Mouse (Mus musculus): Measurements from ENCODE around the gene Gm10964. TPM values are rescaled to one million over a fixed set of nuclear protein-coding genes. Genes with fewer than 3 reads are reported as not detected.

Gm10964 gene
- polyA plus RNA-seq, 1 experiment from 2014 or later: not detected

GRCm38 (mm10) chr3:103746711-103747110, 7.5 kb downstream of the Gm10964 start:
- Histone ChIP-seq H3K4me2 (replicated peaks; ENCODE audit: low read depth) (no peak overlapping the region), H3K9ac (ENCODE audit: low read length) (no peak overlapping the region)
- DNase-seq (ENCODE audit: low spot score): no peak

GRCm38 (mm10) chr3:103751558-103751957, 12.4 kb downstream of the Gm10964 start:
- Histone ChIP-seq H3K9me3 (ENCODE audit: control insufficient read depth, low read length) (no peaks in the 10 kb centered on the region), H3K36me3 (ENCODE audit: control insufficient read depth, insufficient read depth, low read length) (peaks cover 31% of the 10 kb centered on the region), H3K4me1 (replicated peaks; ENCODE audit: control insufficient read depth, insufficient read depth) (no peaks in the 10 kb centered on the region), H3K27me3 (ENCODE audit: control insufficient read depth, insufficient read depth, low read length) (no peaks in the 10 kb centered on the region), H3K9ac (ENCODE audit: low read length) (no peak overlapping the region), H3K4me2 (replicated peaks; ENCODE audit: low read depth) (no peak overlapping the region), H3K4me3 (ENCODE audit: low read depth, low read length) (no peak overlapping the region), H3K27ac (replicated peaks) (no peak overlapping the region)
- 80% methylated on average over 2 of the region's 2 CpGs for WGBS
- no peak for DNase-seq (ENCODE audit: low spot score)
- no peak for TF ChIP-seq EP300 (optimal IDR thresholded peaks at IDR 0.05)
- no peak for TF ChIP-seq CTCF (IDR thresholded peaks at IDR 0.05; ENCODE audit: low read depth)
- no peak for ATAC-seq (ENCODE audit: low FRiP score, low TSS enrichment)

More at GRCm38 (mm10) chr3:103746711-103747110, 7.5 kb downstream of the Gm10964 start:
- 82% methylated on average over 5 of the region's 5 CpGs for WGBS
- TF ChIP-seq CTCF (IDR thresholded peaks at IDR 0.05; ENCODE audit: low read depth): no peak
- no peak for TF ChIP-seq EP300 (optimal IDR thresholded peaks at IDR 0.05)
- ATAC-seq (ENCODE audit: low FRiP score, low TSS enrichment): no peak
- no peaks in the 10 kb centered on the region for H3K4me1 ChIP-seq (replicated peaks; ENCODE audit: control insufficient read depth, insufficient read depth)
- H3K9me3 ChIP-seq (ENCODE audit: control insufficient read depth, low read length): no peaks in the 10 kb centered on the region
- peaks cover 42% of the 10 kb centered on the region for H3K36me3 ChIP-seq (ENCODE audit: control insufficient read depth, insufficient read depth, low read length)
- H3K4me3 ChIP-seq (ENCODE audit: low read depth, low read length): no peak overlapping the region
- H3K27ac ChIP-seq (replicated peaks): no peak overlapping the region
- H3K27me3 ChIP-seq (ENCODE audit: control insufficient read depth, insufficient read depth, low read length): no peaks in the 10 kb centered on the region

GRCm38 (mm10) chr3:103755351-103755750, 16.2 kb downstream of the Gm10964 start:
- Histone ChIP-seq H3K27me3 (ENCODE audit: control insufficient read depth, insufficient read depth, low read length) (no peaks in the 10 kb centered on the region), H3K27ac (replicated peaks) (no peak overlapping the region), H3K9ac (ENCODE audit: low read length) (no peak overlapping the region), H3K4me2 (replicated peaks; ENCODE audit: low read depth) (no peak overlapping the region), H3K4me1 (replicated peaks; ENCODE audit: control insufficient read depth, insufficient read depth) (no peaks in the 10 kb centered on the region), H3K4me3 (ENCODE audit: low read depth, low read length) (no peak overlapping the region), H3K36me3 (ENCODE audit: control insufficient read depth, insufficient read depth, low read length) (peaks cover 16% of the 10 kb centered on the region; the same call in 1 of the 2 replicates), H3K9me3 (ENCODE audit: control insufficient read depth, low read length) (no peaks in the 10 kb centered on the region)
- DNase-seq (ENCODE audit: low spot score): no peak
- WGBS: 62% methylated on average over 3 of the region's 3 CpGs
- TF ChIP-seq CTCF (IDR thresholded peaks at IDR 0.05; ENCODE audit: low read depth) (no peak), EP300 (optimal IDR thresholded peaks at IDR 0.05) (no peak)
- no peak for ATAC-seq (ENCODE audit: low FRiP score, low TSS enrichment)

- DNase-seq (ENCODE audit: low spot score): no peak
- H3K4me1 ChIP-seq (replicated peaks; ENCODE audit: control insufficient read depth, insufficient read depth): no peaks in the 10 kb centered on the region
- peaks cover 14% of the 10 kb centered on the region; the same call in 1 of the 2 replicates for H3K36me3 ChIP-seq (ENCODE audit: control insufficient read depth, insufficient read depth, low read length)
- ATAC-seq (ENCODE audit: low FRiP score, low TSS enrichment): peak; percentile 57
- TF ChIP-seq EP300 (optimal IDR thresholded peaks at IDR 0.05) (no peak), CTCF (IDR thresholded peaks at IDR 0.05; ENCODE audit: low read depth) (no peak)
- H3K27ac ChIP-seq (replicated peaks): no peak overlapping the region
- no peak overlapping the region for H3K4me2 ChIP-seq (replicated peaks; ENCODE audit: low read depth)
- no peaks in the 10 kb centered on the region for H3K27me3 ChIP-seq (ENCODE audit: control insufficient read depth, insufficient read depth, low read length)
- H3K4me3 ChIP-seq (ENCODE audit: low read depth, low read length): no peak overlapping the region
- no peaks in the 10 kb centered on the region for H3K9me3 ChIP-seq (ENCODE audit: control insufficient read depth, low read length)
- no peak overlapping the region for H3K9ac ChIP-seq (ENCODE audit: low read length)
- WGBS: 41% methylated on average over 2 of the region's 2 CpGs
These were observed 17.8 kb downstream of the Gm10964 start for GRCm38 (mm10) chr3:103756920-103757319.

GRCm38 (mm10) chr3:103758456-103758855, 19.3 kb downstream of the Gm10964 start:
- no peak overlapping the region for H3K4me2 ChIP-seq (replicated peaks; ENCODE audit: low read depth)
- H3K36me3 ChIP-seq (ENCODE audit: control insufficient read depth, insufficient read depth, low read length): peaks cover 11% of the 10 kb centered on the region; the same call in 1 of the 2 replicates
- no peak overlapping the region for H3K9ac ChIP-seq (ENCODE audit: low read length)
- 86% methylated on average over 7 of the region's 7 CpGs for WGBS
- H3K9me3 ChIP-seq (ENCODE audit: control insufficient read depth, low read length): no peaks in the 10 kb centered on the region
- H3K4me1 ChIP-seq (replicated peaks; ENCODE audit: control insufficient read depth, insufficient read depth): no peaks in the 10 kb centered on the region
- H3K27ac ChIP-seq (replicated peaks): no peak overlapping the region
- DNase-seq (ENCODE audit: low spot score): no peak
- ATAC-seq (ENCODE audit: low FRiP score, low TSS enrichment): no peak
- H3K27me3 ChIP-seq (ENCODE audit: control insufficient read depth, insufficient read depth, low read length): no peaks in the 10 kb centered on the region
- TF ChIP-seq EP300 (optimal IDR thresholded peaks at IDR 0.05): no peak
- no peak for TF ChIP-seq CTCF (IDR thresholded peaks at IDR 0.05; ENCODE audit: low read depth)
- H3K4me3 ChIP-seq (ENCODE audit: low read depth, low read length): no peak overlapping the region

GRCm38 (mm10) chr3:103759261-103759970, 20.2 kb downstream of the Gm10964 start:
- H3K9ac ChIP-seq (ENCODE audit: low read length): no peak overlapping the region
- no peaks in the 10 kb centered on the region for H3K4me1 ChIP-seq (replicated peaks; ENCODE audit: control insufficient read depth, insufficient read depth)
- peaks cover 15% of the 10 kb centered on the region; the same call in 1 of the 2 replicates for H3K36me3 ChIP-seq (ENCODE audit: control insufficient read depth, insufficient read depth, low read length)
- WGBS: 78% methylated on average over 5 of the region's 5 CpGs
- no peak overlapping the region for H3K27ac ChIP-seq (replicated peaks)
- no peak overlapping the region for H3K4me2 ChIP-seq (replicated peaks; ENCODE audit: low read depth)
- ATAC-seq (ENCODE audit: low FRiP score, low TSS enrichment) (no peak), DNase-seq (ENCODE audit: low spot score) (no peak)
- H3K27me3 ChIP-seq (ENCODE audit: control insufficient read depth, insufficient read depth, low read length): no peaks in the 10 kb centered on the region
- no peak overlapping the region for H3K4me3 ChIP-seq (ENCODE audit: low read depth, low read length)
- no peaks in the 10 kb centered on the region for H3K9me3 ChIP-seq (ENCODE audit: control insufficient read depth, low read length)
- TF ChIP-seq CTCF (IDR thresholded peaks at IDR 0.05; ENCODE audit: low read depth) (no peak), EP300 (optimal IDR thresholded peaks at IDR 0.05) (no peak)
